Mouse (Mus musculus) neural tube, embryonic 15.5 days (tissue): ENCODE data around the gene Atm. TPM values are rescaled to one million over a fixed set of nuclear protein-coding genes. Genes with fewer than 3 reads are reported as not detected.
A peak's percentile ranks its signal among the peaks of the same experiment; 100 is the strongest.

Experiments used
- ATAC-seq: fragments of 200-750 bp; cut with Nextera tagmentation; 2 replicates; pipeline ENCODE4 v1.8.0; 2017; ENCODE audit warnings: mild to moderate bottlenecking, moderate TSS enrichment, moderate library complexity; ENCODE audit not compliant: low FRiP score
- H3K27ac ChIP-seq: fragments of 300-500 bp; sonication (generic); replicated peaks from 2 replicates; pipeline ENCODE4 v1.5.1; 2015; ENCODE audit warnings: mild to moderate bottlenecking, inconsistent platforms
- H3K27me3 ChIP-seq: fragments of 300-500 bp; sonication (generic); replicated peaks from 2 replicates; pipeline ENCODE4 v1.6.1; 2015; ENCODE audit warnings: inconsistent platforms
- H3K36me3 ChIP-seq: fragments of 300-500 bp; sonication (generic); 2 replicates; pipeline ENCODE4 v1.6.1; 2015; ENCODE audit warnings: inconsistent platforms
- H3K4me1 ChIP-seq: fragments of 300-500 bp; sonication (generic); 2 replicates; pipeline ENCODE4 v1.6.1; 2015; ENCODE audit warnings: inconsistent platforms
- H3K4me2 ChIP-seq: fragments of 300-500 bp; sonication (generic); 2 replicates; pipeline ENCODE4 v1.6.1; 2015; ENCODE audit warnings: inconsistent platforms, mild to moderate bottlenecking, moderate library complexity
- H3K4me3 ChIP-seq: fragments of 300-500 bp; sonication (generic); replicated peaks from 2 replicates; pipeline ENCODE4 v1.5.1; 2015; ENCODE audit warnings: mild to moderate bottlenecking, inconsistent platforms
- H3K9ac ChIP-seq: fragments of 300-500 bp; sonication (generic); replicated peaks from 2 replicates; pipeline ENCODE4 v1.6.1; 2015; ENCODE audit warnings: mild to moderate bottlenecking, inconsistent platforms
- H3K9me3 ChIP-seq: fragments of 300-500 bp; sonication (generic); replicated peaks from 2 replicates; pipeline ENCODE4 v1.6.1; 2016; ENCODE audit warnings: inconsistent platforms
- WGBS: fragments of 180-500 bp; shearing (Covaris S2); methylation state at CpG from one replicate; pipeline ENCODE4 v1.1.7; 2015; ENCODE audit warnings: mixed read lengths; 5-methylcytosine and 5-hydroxymethylcytosine counted together
- polyA plus RNA-seq: library from polyadenylated mRNA; unstranded; fragments of >200 nt; fragmentation: Nextera tagmentation; extraction: Ambion mirVana; gene quantifications from 2 replicates; pipeline ENCODE4 v1.2.1, GENCODE M21; 2015

The Atm gene
- polyA plus RNA-seq, result 9.2 and 11.8 TPM in 2 replicates

DNA sequence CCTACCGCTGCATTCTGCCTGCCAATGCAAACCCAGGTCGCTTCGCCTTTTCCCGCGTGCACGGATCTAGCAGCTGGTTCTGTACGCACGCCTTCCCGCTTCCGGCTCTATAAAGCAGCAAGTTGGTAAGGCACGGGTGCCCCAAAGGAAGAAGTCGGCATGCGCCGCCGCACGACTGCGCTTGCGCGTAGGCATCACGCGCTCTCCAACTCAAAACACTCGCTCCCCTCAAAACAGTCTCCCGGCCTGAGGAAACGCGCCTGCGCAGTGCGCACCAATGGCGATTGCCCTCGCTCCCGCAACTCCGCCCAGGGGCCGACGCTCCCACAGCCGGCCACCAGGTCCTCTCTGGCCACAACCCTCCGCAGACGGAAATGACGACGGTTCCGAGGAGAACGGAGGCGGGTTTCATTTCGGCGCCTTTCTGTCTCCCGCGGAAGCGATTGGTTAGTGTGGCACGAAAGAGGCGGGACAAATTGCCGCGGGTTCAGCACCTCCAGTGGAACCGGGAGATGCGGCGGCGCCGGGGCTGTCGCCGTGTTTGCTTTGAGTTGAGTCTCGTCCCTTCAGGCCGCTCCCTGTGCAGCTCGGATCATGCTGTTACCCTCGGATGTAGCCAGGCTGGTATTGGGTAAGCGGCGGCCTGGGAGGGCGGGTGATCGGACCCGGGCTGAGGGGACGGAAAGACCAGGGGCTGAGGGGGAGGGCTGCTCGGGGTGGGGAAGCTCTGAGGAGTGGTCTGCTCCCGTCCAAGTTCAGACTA, at the start of gene Atm, which contains the start of gene Npat:
Gene Atm, minus strand, starts transcription at position 183 of the 763 bp plus-strand sequence.
Gene Npat, plus strand, starts transcription at position 490 of the 763 bp plus-strand sequence.
- Histone ChIP-seq H3K4me3 (peak within 1 kb of the TSS; percentile 88), H3K4me1 (peaks cover 27% of the 10 kb centered on the region), H3K9me3 (no peaks in the 10 kb centered on the region), H3K27ac (peak within 1 kb of the TSS; percentile 91), H3K4me2 (peak within 1 kb of the TSS; percentile 93), H3K36me3 (0 out of 2 replicates have a peak, but pooled peaks cover 2% of the 10 kb centered on the region), H3K9ac (peak within 1 kb of the TSS; percentile 85), H3K27me3 (no peaks in the 10 kb centered on the region)
- ATAC-seq, result peak; percentile 99
- under 1% methylated on average over 69 of the region's 69 CpGs for WGBS

DNA sequence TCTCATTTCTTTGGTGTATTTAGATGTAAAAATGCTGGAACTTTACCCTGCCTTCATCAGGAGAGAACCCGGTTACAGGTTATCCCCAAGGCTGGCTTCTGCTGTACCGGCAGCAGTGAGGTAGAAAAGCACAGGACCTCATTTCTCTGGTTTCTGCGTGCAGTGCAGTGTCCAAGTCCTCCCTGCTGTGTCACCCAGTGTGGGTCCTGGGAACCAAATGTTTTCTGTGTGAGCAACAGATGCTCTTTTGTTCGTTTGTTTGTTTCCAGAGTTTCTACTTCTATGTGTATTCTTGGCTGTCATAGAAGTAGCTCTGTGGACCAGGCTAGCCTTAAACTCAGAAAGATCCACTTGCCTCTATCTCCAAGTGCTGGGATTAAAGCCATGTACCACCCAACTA, 45.3 kb upstream of the Atm start:
- H3K4me3 ChIP-seq, result no peak overlapping the region
- H3K4me1 ChIP-seq, result no peaks in the 10 kb centered on the region
- WGBS, result 83% methylated on average over 4 of the region's 4 CpGs
- no peak for ATAC-seq
- H3K9ac ChIP-seq, result no peak overlapping the region
- no peaks in the 10 kb centered on the region for H3K27me3 ChIP-seq
- H3K27ac ChIP-seq, result no peak overlapping the region
- no peaks in the 10 kb centered on the region for H3K9me3 ChIP-seq
- no peak overlapping the region for H3K4me2 ChIP-seq
- H3K36me3 ChIP-seq, result peaks cover 75% of the 10 kb centered on the region

DNA sequence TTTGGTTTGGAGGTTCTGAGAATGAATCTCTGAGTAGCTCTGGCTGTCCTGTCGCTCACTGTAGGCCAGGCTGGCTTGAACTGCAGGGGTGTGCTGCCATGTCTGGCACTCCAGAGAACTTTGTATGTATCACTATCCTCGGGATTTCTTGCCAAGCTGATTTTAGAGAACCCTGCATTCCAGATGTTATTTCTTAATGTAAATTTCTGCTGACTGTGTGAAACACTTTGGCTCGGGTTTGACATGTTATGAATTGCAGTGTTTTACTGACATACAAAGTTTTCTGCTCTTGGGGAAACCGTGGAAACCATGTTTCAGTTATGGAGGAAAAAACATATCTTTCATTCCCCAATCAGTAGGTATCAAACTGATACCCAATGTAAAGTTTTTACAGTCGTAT, 39.2 kb upstream of the Atm start:
- no peak overlapping the region for H3K4me2 ChIP-seq
- peaks cover 50% of the 10 kb centered on the region for H3K36me3 ChIP-seq

DNA sequence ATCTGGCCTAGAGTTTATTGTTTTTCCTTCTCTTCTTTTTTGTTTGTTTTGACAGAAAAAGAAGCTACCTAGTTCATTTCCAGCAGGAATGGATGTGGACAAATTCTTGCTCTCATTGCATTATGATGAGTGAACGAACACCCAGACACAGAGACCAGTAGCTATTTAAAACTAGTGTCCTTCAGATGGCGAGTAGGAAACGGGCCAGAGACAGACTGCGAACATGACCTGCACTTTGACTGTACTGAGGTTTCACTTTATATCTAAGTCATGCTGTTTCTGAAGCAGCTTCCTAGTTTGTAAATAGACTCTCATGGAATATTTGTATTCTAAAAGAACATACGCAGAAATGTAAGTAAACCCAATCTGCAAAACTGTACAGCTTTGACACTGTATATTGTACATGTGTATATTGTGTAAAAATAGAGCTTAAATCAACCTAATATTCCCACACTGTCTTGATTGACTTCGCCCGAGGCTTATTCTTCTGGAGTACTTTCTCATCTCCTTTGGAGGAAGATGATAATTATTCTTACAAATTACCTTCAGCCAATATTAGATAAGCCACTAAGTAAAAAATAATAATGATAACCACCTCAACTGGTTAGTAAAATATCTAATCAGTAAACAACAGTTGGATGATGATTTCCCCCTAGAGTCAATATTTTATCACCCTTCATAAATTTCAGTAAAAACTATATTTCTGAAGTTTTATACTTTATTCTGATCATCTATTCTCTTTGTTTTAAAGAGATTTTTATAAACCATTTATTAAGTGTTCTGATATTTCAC, 36.2 kb upstream of the Atm start:
- H3K4me3 ChIP-seq, result no peak overlapping the region
- no peak overlapping the region for H3K27ac ChIP-seq
- no peaks in the 10 kb centered on the region for H3K27me3 ChIP-seq
- H3K9me3 ChIP-seq, result no peaks in the 10 kb centered on the region
- no peak for ATAC-seq
- no peaks in the 10 kb centered on the region for H3K4me1 ChIP-seq
- H3K9ac ChIP-seq, result no peak overlapping the region
- H3K4me2 ChIP-seq, result no peak overlapping the region
- peaks cover 47% of the 10 kb centered on the region for H3K36me3 ChIP-seq
- WGBS, result 94% methylated on average over 7 of the region's 7 CpGs

More for the DNA sequence above, 39.2 kb upstream of the Atm start:
- H3K9me3 ChIP-seq, result no peaks in the 10 kb centered on the region
- H3K9ac ChIP-seq, result no peak overlapping the region
- ATAC-seq, result no peak
- no peaks in the 10 kb centered on the region for H3K4me1 ChIP-seq
- no peak overlapping the region for H3K4me3 ChIP-seq
- H3K27me3 ChIP-seq, result no peaks in the 10 kb centered on the region
- 93% methylated on average over 5 of the region's 5 CpGs for WGBS
- H3K27ac ChIP-seq, result no peak overlapping the region

DNA sequence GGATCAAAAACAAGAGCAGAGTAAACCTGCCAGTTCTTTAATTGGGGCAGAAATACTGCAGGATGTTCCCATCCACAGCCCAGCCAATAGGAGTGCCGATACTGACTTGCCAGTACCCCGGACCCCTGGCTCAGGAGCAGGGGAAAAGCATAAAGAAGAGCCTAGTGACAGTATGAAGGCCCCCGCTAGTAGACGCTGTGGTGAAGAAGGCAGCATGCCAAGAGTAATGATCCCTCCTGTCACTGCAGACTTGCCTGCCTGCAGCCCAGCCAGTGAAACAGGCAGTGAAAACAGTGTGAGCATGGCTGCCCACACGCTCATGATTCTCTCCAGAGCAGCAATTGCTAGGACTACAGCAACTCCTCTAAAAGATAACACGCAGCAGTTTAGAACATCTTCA, 34.1 kb upstream of the Atm start:
- H3K27ac ChIP-seq, result no peak overlapping the region
- H3K4me1 ChIP-seq, result no peaks in the 10 kb centered on the region
- H3K27me3 ChIP-seq, result no peaks in the 10 kb centered on the region

DNA sequence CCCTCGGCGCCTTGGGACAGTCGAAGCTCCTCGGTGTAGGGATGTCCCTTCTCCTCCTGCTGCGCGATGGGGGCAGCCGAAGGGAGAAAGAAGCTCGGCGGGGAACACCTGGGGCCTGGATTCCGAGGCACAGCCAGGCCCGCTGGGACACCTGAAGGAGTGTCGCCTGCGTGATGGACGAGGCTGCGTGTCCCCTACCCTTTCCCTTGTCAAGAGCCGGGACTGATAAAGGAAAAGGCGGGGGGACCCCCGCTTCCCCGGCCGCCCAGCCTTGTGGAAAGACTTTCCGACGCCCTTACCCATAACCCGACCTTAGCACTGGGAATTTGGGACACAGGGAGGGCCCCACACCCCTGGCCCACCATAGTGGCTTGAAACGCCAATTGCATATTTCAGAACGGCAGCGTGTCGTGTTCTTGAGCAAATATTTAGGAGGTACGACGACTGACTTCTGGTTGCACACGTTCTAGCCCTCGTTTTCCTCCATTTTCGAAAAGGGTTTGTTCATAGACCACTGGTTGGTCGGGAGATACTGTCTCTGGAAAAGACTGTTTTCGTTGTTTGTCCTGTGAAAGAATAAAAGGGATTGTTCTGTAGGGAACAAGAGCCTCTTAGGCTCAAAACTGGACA, 911 bp upstream of the Atm start:
- ATAC-seq, result no peak
- no peaks in the 10 kb centered on the region for H3K27me3 ChIP-seq
- H3K9me3 ChIP-seq, result no peaks in the 10 kb centered on the region
- peaks cover 27% of the 10 kb centered on the region for H3K4me1 ChIP-seq
- H3K4me2 ChIP-seq, result peak overlapping the region; percentile 93
- no peaks in the 10 kb centered on the region for H3K36me3 ChIP-seq
- peak overlapping the region; percentile 88 for H3K4me3 ChIP-seq
- WGBS, result under 1% methylated on average over 30 of the region's 34 CpGs
- peak overlapping the region; percentile 91 for H3K27ac ChIP-seq
- peak overlapping the region; percentile 85 for H3K9ac ChIP-seq

More for the DNA sequence above, 34.1 kb upstream of the Atm start:
- no peaks in the 10 kb centered on the region for H3K9me3 ChIP-seq
- no peak for ATAC-seq
- WGBS, result 64% methylated on average over 6 of the region's 6 CpGs
- H3K4me3 ChIP-seq, result no peak overlapping the region
- H3K36me3 ChIP-seq, result peaks cover 52% of the 10 kb centered on the region
- H3K4me2 ChIP-seq, result no peak overlapping the region
- no peak overlapping the region for H3K9ac ChIP-seq

DNA sequence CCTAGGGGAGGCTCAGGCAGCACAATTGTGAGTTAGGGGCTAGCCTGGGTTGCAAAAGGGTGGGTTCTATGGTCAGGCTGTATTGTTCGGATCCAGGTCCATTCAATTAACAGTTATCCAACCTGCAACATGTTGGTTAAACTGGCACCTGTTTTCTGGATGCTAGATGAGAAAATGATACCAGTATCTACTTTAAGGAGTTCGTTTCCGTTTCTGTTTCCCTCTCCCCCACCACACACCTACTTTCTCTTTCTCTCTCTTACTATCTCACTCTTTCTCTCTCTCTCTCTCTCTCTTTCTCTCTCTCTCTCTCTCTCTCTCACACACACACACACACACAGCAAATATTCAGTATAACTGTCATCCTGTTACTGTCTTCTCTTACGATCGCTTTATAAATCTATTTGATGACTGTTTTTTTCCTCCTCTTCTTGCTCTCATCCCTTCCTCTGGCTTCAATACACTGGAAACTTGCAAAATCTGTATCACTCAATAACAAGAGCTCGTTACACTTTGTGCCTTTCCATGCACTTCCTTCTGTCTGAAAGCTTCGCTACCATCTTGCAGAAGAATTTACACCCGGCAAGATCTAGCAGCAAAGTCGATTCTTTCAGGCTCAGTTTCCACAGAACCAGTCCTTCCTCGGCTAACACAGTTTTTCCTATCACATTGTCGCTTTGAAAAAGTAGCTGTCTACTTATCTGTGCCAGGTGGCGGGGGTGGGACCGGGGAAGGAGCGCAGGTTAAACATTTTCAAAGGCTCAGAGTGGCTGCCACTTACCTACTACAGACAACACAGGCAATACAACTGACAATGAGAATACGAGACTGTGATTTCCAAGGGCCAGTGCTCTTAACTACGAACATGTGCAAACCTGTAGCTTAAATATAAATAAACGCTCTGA, 872 bp downstream of the Atm start:
- peak overlapping the region; percentile 56 for H3K9ac ChIP-seq
- H3K4me1 ChIP-seq, result peaks cover 27% of the 10 kb centered on the region
- H3K27me3 ChIP-seq, result no peaks in the 10 kb centered on the region
- H3K9me3 ChIP-seq, result no peaks in the 10 kb centered on the region
- peak overlapping the region; percentile 88 for H3K4me3 ChIP-seq
- WGBS, result 20% methylated on average over 17 of the region's 17 CpGs
- peaks cover 10% of the 10 kb centered on the region; the same call in 1 of the 2 replicates for H3K36me3 ChIP-seq
- peak overlapping the region; percentile 86 for H3K4me2 ChIP-seq
- H3K27ac ChIP-seq, result peak overlapping the region; percentile 81
- ATAC-seq, result no peak

DNA sequence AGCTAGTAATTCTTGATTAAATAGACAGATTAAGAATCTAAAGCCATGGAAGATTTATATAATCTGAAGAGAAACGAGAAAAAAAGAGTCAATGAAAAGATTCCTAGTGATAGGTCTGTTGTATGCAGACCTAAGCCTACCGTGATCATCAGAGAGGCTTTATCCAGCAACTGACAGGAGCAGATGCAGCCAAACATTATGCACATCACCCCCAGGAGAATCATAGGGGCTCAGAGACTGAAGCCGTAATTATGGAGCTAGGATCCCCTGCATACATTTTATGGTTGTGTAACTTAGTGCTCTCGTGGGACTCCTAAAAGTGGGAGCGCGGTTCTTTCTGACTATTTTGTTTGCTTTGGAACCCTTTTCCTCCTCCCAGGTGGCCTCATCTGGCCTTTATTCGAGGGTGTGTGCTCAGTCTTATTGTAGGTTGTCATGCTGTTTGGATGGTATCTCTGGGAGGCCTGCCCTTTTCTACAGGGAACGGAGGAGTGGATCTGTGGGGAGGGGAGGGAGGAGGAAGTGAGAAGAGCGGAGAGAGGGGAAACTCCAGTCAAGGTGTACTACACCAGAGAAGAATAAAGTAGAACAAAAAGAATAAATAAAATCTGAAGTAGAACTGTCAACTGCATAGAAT, 19.0 kb downstream of the Atm start:
- WGBS, result 23% methylated on average over 9 of the region's 9 CpGs
- peaks cover 7% of the 10 kb centered on the region; the same call in 1 of the 2 replicates for H3K36me3 ChIP-seq
- no peak overlapping the region for H3K4me2 ChIP-seq
- ATAC-seq, result peak; percentile 74
- no peaks in the 10 kb centered on the region for H3K27me3 ChIP-seq
- no peaks in the 10 kb centered on the region for H3K9me3 ChIP-seq
- no peak overlapping the region for H3K9ac ChIP-seq
- H3K27ac ChIP-seq, result peak overlapping the region; percentile 60
- H3K4me3 ChIP-seq, result no peak overlapping the region
- H3K4me1 ChIP-seq, result peaks cover 8% of the 10 kb centered on the region; the same call in 1 of the 2 replicates

DNA sequence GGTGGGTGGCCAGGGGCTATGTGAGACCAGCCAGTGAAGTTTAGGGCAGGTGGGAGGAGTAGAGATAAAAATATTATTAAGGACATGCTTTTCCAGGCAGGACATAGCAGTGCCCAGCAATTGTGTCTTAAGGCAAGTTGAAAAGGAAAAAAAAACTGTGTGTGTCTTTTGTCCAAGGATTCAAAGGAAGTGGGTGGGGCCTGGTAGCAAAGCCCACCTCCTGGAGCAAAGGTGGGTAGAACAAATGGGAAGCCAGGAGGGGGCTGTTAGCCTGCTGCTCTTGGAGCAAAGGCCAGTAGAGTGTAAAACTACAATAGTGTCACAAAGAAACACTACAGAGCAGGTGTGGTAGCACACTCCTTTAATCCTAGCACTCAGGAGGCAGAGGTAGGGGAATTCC, 22.4 kb downstream of the Atm start:
- H3K27ac ChIP-seq, result no peak overlapping the region
- H3K9ac ChIP-seq, result no peak overlapping the region
- no peaks in the 10 kb centered on the region for H3K27me3 ChIP-seq
- no peak overlapping the region for H3K4me2 ChIP-seq
- no peak overlapping the region for H3K4me3 ChIP-seq
- H3K4me1 ChIP-seq, result peaks cover 8% of the 10 kb centered on the region; the same call in 1 of the 2 replicates
- H3K36me3 ChIP-seq, result peaks cover 12% of the 10 kb centered on the region
- no peaks in the 10 kb centered on the region for H3K9me3 ChIP-seq
- ATAC-seq, result no peak

DNA sequence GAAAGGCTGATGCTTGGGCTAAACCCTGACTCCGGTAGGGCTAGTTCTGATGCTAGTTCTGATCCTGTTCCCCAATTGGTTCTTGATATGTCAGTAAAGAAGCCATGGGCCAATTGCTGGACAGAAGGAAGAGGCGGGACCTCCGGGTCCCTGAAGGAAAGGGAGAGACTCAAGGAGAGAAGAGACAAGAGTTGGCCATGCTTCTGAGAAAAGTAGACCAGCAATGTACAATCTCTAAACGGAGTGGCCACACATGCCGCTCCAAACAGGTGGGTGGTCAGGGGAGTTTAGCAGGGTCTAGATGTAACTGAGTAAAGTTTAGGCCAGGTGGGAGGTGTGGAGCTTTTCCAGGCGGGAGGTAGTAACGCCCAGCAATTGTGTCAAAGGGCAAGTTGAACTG, 28.5 kb downstream of the Atm start:
- Histone ChIP-seq H3K36me3 (peaks cover 28% of the 10 kb centered on the region), H3K9me3 (no peaks in the 10 kb centered on the region), H3K27me3 (no peaks in the 10 kb centered on the region), H3K9ac (no peak overlapping the region), H3K4me3 (no peak overlapping the region), H3K27ac (no peak overlapping the region), H3K4me1 (no peaks in the 10 kb centered on the region), H3K4me2 (no peak overlapping the region)
- WGBS, result 92% methylated on average over 7 of the region's 7 CpGs
- no peak for ATAC-seq
